Mouse (Mus musculus): Measurements from ENCODE around the gene Bhlhe41. TPM values are rescaled to one million over a fixed set of nuclear protein-coding genes. Genes with fewer than 3 reads are reported as not detected.

Bhlhe41 gene
- polyA plus RNA-seq, 1 experiment from 2014 or later, result 2.9 TPM

GRCm38 (mm10) chr6:145853356-145854079 lies 11.8 kb downstream of the Bhlhe41 start:
- Histone ChIP-seq H3K4me3 (no peak overlapping the region), H3K4me1 (peaks cover 15% of the 10 kb centered on the region), H3K9ac (replicated peaks) (no peak overlapping the region), H3K4me2 (replicated peaks) (no peak overlapping the region), H3K27ac (replicated peaks) (no peak overlapping the region), H3K9me3 (no peaks in the 10 kb centered on the region), H3K36me3 (no peaks in the 10 kb centered on the region), H3K27me3 (0 out of 2 replicates have a peak, but pooled peaks cover 4% of the 10 kb centered on the region)
- ATAC-seq (replicated peaks), result no peak
- WGBS, result 88% methylated on average over 10 of the region's 10 CpGs

- Histone ChIP-seq H3K27me3 (0 out of 2 replicates have a peak, but pooled peaks cover under 1% of the 10 kb centered on the region), H3K27ac (replicated peaks) (no peak overlapping the region), H3K4me1 (peaks cover 15% of the 10 kb centered on the region), H3K9ac (replicated peaks) (no peak overlapping the region), H3K9me3 (no peaks in the 10 kb centered on the region), H3K36me3 (no peaks in the 10 kb centered on the region), H3K4me2 (replicated peaks) (no peak overlapping the region), H3K4me3 (no peak overlapping the region)
- no peak for ATAC-seq (replicated peaks)
- WGBS, result 94% methylated on average over 7 of the region's 7 CpGs
Observed at GRCm38 (mm10) chr6:145852708-145853107, 12.7 kb downstream of the Bhlhe41 start.

DNA sequence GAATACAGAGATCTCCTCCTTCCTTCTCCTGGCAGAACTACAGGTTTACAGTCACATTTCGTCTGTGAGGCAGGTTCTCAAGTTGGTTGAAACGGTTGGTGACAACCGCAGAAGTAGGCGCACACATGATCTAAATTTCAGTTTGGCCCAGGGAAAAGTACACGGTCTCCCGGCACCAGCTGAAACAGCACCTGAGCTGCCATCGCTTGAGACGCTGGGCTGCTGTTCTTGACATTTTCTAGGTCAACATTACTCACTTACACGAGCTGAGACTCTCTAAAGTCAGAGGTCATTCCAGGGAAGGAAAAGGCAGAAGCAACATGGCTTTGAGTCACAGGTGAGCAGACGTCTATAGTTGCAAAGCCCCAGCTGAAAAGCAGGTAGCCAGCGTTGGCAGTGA lies 13.4 kb downstream of the Bhlhe41 start:
- H3K4me1 ChIP-seq, result peaks cover 15% of the 10 kb centered on the region
- ATAC-seq (replicated peaks), result no peak
- no peaks in the 10 kb centered on the region for H3K36me3 ChIP-seq
- H3K9ac ChIP-seq (replicated peaks), result no peak overlapping the region
- no peak overlapping the region for H3K4me3 ChIP-seq
- no peaks in the 10 kb centered on the region for H3K9me3 ChIP-seq
- 86% methylated on average over 11 of the region's 11 CpGs for WGBS
- H3K4me2 ChIP-seq (replicated peaks), result no peak overlapping the region
- no peaks in the 10 kb centered on the region for H3K27me3 ChIP-seq
- H3K27ac ChIP-seq (replicated peaks), result no peak overlapping the region

DNA sequence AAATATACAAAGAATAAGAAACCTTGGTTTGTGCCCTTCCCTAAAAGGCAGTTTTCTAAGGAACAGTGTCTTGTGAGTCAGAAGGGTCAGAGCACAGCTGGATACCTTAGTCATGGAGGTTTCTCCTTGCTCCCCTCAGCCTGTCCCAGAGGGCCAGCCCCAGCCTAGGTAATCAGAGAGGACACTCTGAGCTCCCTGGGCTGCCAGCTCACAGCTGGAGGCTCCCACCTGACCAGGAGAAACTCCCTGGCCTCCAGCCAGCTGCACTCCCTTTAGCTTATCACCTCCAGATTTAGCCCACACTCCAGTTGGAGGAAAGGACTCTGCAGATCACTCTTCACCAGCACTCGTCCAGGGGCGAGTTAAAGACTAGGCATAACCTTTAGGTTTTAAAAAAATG lies 14.6 kb downstream of the Bhlhe41 start:
- Histone ChIP-seq H3K36me3 (no peaks in the 10 kb centered on the region), H3K4me1 (peaks cover 8% of the 10 kb centered on the region), H3K27me3 (no peaks in the 10 kb centered on the region), H3K27ac (replicated peaks) (no peak overlapping the region), H3K9me3 (no peaks in the 10 kb centered on the region), H3K4me3 (no peak overlapping the region), H3K9ac (replicated peaks) (no peak overlapping the region), H3K4me2 (replicated peaks) (no peak overlapping the region)
- no peak for ATAC-seq (replicated peaks)
- 59% methylated on average over 2 of the region's 2 CpGs for WGBS

DNA sequence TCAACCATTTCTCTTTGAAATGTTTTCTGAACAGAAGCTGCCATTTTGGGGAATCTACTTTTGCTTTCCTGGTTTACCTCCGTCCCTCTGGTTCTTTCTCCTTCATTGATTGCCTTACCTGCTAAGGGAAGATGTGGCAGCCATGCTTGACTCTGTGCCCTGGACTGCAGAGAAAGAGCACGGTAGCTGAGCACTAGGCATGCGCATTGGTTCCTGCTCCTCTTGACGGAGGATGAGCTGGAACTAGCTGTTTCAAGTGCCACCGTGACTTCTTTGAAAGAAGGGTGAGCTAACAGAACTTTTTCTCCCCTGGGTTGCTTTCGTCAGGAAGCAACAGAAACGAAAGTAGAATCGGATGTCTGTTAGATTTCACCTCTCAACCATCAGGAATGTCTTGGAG lies 17.7 kb downstream of the Bhlhe41 start:
- 94% methylated on average over 8 of the region's 8 CpGs for WGBS
- Histone ChIP-seq H3K27ac (replicated peaks) (no peak overlapping the region), H3K27me3 (no peaks in the 10 kb centered on the region), H3K4me1 (no peaks in the 10 kb centered on the region), H3K9ac (replicated peaks) (no peak overlapping the region), H3K9me3 (no peaks in the 10 kb centered on the region), H3K4me2 (replicated peaks) (no peak overlapping the region), H3K36me3 (no peaks in the 10 kb centered on the region), H3K4me3 (no peak overlapping the region)
- no peak for ATAC-seq (replicated peaks)

DNA sequence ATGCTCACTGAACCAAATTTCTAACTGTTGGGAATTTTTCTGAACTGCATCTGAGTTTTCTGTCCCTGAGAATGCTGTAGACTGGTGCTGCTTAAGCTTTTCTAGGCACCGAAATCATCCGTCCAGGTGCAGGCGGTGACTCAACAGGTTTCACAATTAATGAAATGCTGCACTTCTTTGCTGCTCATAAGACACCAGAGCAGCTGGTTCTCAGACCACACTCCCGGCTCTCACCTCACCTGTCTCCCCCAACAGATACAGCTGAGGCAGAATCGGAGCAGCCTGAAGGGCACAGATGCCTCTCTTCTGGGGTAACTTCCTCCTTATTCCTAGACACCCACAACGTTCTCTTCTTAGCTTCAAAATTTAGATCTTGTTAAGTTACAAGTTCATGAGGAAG lies 18.4 kb downstream of the Bhlhe41 start:
- no peaks in the 10 kb centered on the region for H3K27me3 ChIP-seq
- ATAC-seq (replicated peaks), result no peak
- WGBS, result 95% methylated on average over 6 of the region's 6 CpGs
- no peak overlapping the region for H3K27ac ChIP-seq (replicated peaks)
- H3K36me3 ChIP-seq, result no peaks in the 10 kb centered on the region
- H3K9ac ChIP-seq (replicated peaks), result no peak overlapping the region
- H3K4me2 ChIP-seq (replicated peaks), result no peak overlapping the region
- H3K9me3 ChIP-seq, result no peaks in the 10 kb centered on the region
- no peaks in the 10 kb centered on the region for H3K4me1 ChIP-seq
- no peak overlapping the region for H3K4me3 ChIP-seq

DNA sequence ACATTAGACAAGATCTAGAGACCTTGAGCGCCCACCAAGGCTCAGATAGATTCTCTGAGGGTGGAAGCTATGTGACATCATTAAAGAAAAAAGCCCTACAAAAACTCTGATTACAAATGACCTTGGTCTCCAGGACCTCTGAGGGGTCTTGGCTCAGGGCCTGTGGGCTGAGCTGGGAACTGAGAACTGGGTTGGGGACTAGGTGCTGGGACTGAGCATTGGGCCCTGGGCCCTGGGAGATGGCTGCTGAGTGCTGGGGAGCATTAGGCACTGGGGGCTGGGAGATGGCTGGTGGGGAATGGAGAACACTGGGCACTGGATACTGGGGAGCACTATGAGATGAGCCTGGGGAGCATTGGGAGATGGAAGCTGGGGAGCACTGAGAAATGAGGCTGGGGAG lies 19.3 kb downstream of the Bhlhe41 start:
- no peak overlapping the region for H3K9ac ChIP-seq (replicated peaks)
- 83% methylated on average over 1 of the region's 1 CpGs for WGBS
- no peak for ATAC-seq (replicated peaks)

GRCm38 (mm10) chr6:145845611-145846010 lies 19.7 kb downstream of the Bhlhe41 start:
- H3K4me1 ChIP-seq, result no peaks in the 10 kb centered on the region
- no peaks in the 10 kb centered on the region for H3K36me3 ChIP-seq
- no peak overlapping the region for H3K4me2 ChIP-seq (replicated peaks)
- H3K27ac ChIP-seq (replicated peaks), result no peak overlapping the region
- no peak overlapping the region for H3K9ac ChIP-seq (replicated peaks)
- H3K9me3 ChIP-seq, result no peaks in the 10 kb centered on the region
- no peak for ATAC-seq (replicated peaks)
- no peak overlapping the region for H3K4me3 ChIP-seq
- WGBS, result 60% methylated on average over 5 of the region's 5 CpGs
- H3K27me3 ChIP-seq, result no peaks in the 10 kb centered on the region

More for the DNA sequence above, 19.3 kb downstream of the Bhlhe41 start:
- Histone ChIP-seq H3K4me1 (no peaks in the 10 kb centered on the region), H3K27ac (replicated peaks) (no peak overlapping the region), H3K4me2 (replicated peaks) (no peak overlapping the region), H3K36me3 (no peaks in the 10 kb centered on the region), H3K27me3 (no peaks in the 10 kb centered on the region), H3K9me3 (no peaks in the 10 kb centered on the region), H3K4me3 (no peak overlapping the region)

GRCm38 (mm10) chr6:145835359-145835758 lies 30.0 kb downstream of the Bhlhe41 start:
- ATAC-seq (replicated peaks), result no peak
- WGBS, result 66% methylated on average over 6 of the region's 6 CpGs
- Histone ChIP-seq H3K4me2 (replicated peaks) (no peak overlapping the region), H3K9ac (replicated peaks) (no peak overlapping the region), H3K36me3 (no peaks in the 10 kb centered on the region), H3K9me3 (no peaks in the 10 kb centered on the region), H3K27me3 (no peaks in the 10 kb centered on the region), H3K4me1 (peaks cover 13% of the 10 kb centered on the region; the same call in 1 of the 2 replicates), H3K4me3 (no peak overlapping the region), H3K27ac (replicated peaks) (no peak overlapping the region)

GRCm38 (mm10) chr6:145832927-145833326 lies 32.4 kb downstream of the Bhlhe41 start:
- Histone ChIP-seq H3K27me3 (no peaks in the 10 kb centered on the region), H3K4me3 (no peak overlapping the region), H3K4me2 (replicated peaks) (no peak overlapping the region), H3K27ac (replicated peaks) (0 out of 2 replicates have a peak overlapping the region, but pooled peaks have one; percentile 19), H3K4me1 (peaks cover 16% of the 10 kb centered on the region; the same call in 1 of the 2 replicates), H3K9ac (replicated peaks) (no peak overlapping the region), H3K36me3 (no peaks in the 10 kb centered on the region), H3K9me3 (no peaks in the 10 kb centered on the region)
- ATAC-seq (replicated peaks), result no peak
- WGBS, result 69% methylated on average over 8 of the region's 8 CpGs

DNA sequence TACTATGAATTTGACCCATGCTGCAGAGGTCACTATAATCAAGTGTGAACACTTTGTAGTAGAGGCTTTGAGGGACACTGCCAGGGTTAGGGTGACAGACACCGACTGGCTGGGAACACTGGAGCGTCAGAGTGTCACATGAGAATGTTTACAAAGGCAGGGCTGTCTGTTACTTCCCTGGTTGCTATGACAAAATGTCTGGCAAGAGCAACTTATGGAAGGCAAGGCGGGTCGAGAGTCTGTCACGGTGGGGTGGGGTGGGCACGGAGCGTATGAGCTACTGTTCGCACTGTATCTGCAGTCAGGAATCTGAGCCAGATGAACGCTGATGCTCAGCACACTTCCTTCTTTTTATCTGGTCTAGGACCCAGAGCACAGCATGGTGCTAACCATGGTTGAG lies 34.7 kb downstream of the Bhlhe41 start:
- Histone ChIP-seq H3K4me3 (no peak overlapping the region), H3K9me3 (no peaks in the 10 kb centered on the region), H3K27me3 (no peaks in the 10 kb centered on the region), H3K36me3 (no peaks in the 10 kb centered on the region), H3K27ac (replicated peaks) (no peak overlapping the region; the same call in 1 of the 2 replicates), H3K4me2 (replicated peaks) (no peak overlapping the region), H3K9ac (replicated peaks) (no peak overlapping the region), H3K4me1 (peaks cover 16% of the 10 kb centered on the region; the same call in 1 of the 2 replicates)
- 57% methylated on average over 9 of the region's 9 CpGs for WGBS
- peak; percentile 78 for ATAC-seq (replicated peaks)

- no peak overlapping the region; the same call in 1 of the 2 replicates for H3K27ac ChIP-seq (replicated peaks)
- no peak overlapping the region for H3K4me3 ChIP-seq
- no peaks in the 10 kb centered on the region for H3K9me3 ChIP-seq
- peak; percentile 76 for ATAC-seq (replicated peaks)
- WGBS, result 16% methylated on average over 8 of the region's 8 CpGs
- H3K9ac ChIP-seq (replicated peaks), result no peak overlapping the region
- no peak overlapping the region for H3K4me2 ChIP-seq (replicated peaks)
- H3K27me3 ChIP-seq, result no peaks in the 10 kb centered on the region
- H3K36me3 ChIP-seq, result no peaks in the 10 kb centered on the region
- peaks cover 16% of the 10 kb centered on the region; the same call in 1 of the 2 replicates for H3K4me1 ChIP-seq
Observed at GRCm38 (mm10) chr6:145830117-145830516, 35.2 kb downstream of the Bhlhe41 start.

Data from forebrain, embryonic 15.5 days (tissue).